Mouse (Mus musculus) brain, embryonic 14.5 days (tissue): ENCODE measurements around the gene Gm45837. TPM values are rescaled to one million over a fixed set of nuclear protein-coding genes. Genes with fewer than 3 reads are reported as not detected.
"Not testable (repeated sequence)": the region's sequence is repeated elsewhere in the genome, so short reads cannot be mapped to it uniquely, and the experiment has no call there.

Experiments
- DNase-seq: peaks from one replicate; pipeline ENCODE4 v3.0.0-alpha.2; 2011; ENCODE audit warnings: low read depth
- CTCF ChIP-seq: fragments of 200-500 bp; IDR thresholded peaks from 2 replicates; pipeline ENCODE4 v1.5.1; 2012; ENCODE audit warnings: inconsistent platforms, mild to moderate bottlenecking, moderate library complexity, borderline replicate concordance; ENCODE audit not compliant: insufficient read depth, insufficient read length; ENCODE audit errors: extremely low read depth
- POLR2A ChIP-seq: fragments of 200-500 bp; IDR thresholded peaks from 2 replicates; pipeline ENCODE4 v1.6.1; 2012; ENCODE audit warnings: mild to moderate bottlenecking, inconsistent platforms, borderline replicate concordance; ENCODE audit not compliant: poor library complexity, insufficient read depth, insufficient read length, severe bottlenecking; ENCODE audit errors: extremely low read depth
- polyA plus RNA-seq: library from polyadenylated mRNA; depleted of rRNA; stranded (reverse); fragments of >200 nt; gene quantifications from 2 replicates; pipeline ENCODE4 v1.2.3, GENCODE M21; 2012; rRNA removed

The Gm45837 gene
- polyA plus RNA-seq, 1 experiment = 0.79 TPM

GRCm38 (mm10) chr7:101550686-101551485 lies 140.2 kb downstream of the Gm45837 start:
- no peak for TF ChIP-seq CTCF
- TF ChIP-seq POLR2A = no peak
- DNase-seq = no peak

GRCm38 (mm10) chr7:101551530-101551929 lies 140.8 kb downstream of the Gm45837 start:
- TF ChIP-seq CTCF (no peak), POLR2A (no peak)
- no peak for DNase-seq

GRCm38 (mm10) chr7:101555473-101555872 lies 144.8 kb downstream of the Gm45837 start:
- not testable (repeated sequence) for DNase-seq

GRCm38 (mm10) chr7:101557391-101557790 lies 146.7 kb downstream of the Gm45837 start:
- TF ChIP-seq CTCF (no peak), POLR2A (no peak)
- DNase-seq = no peak

GRCm38 (mm10) chr7:101559393-101559792 lies 148.7 kb downstream of the Gm45837 start:
- not testable (repeated sequence) for DNase-seq

Other genes starting within 250 kb of the Gm45837 start
- 21.6 and 29.6 TPM in 2 replicates for gene Atg16l2, start 108.6 kb upstream of the Gm45837 start, polyA plus RNA-seq
- 11.6 and 17.9 TPM in 2 replicates for gene Stard10, start 93.8 kb upstream of the Gm45837 start, polyA plus RNA-seq
- 13.1 and 17.1 TPM in 2 replicates for gene Arap1, start 62.8 kb upstream of the Gm45837 start, polyA plus RNA-seq
- 19.4 and 25.1 TPM in 2 replicates for gene Pde2a, start 10.8 kb downstream of the Gm45837 start, polyA plus RNA-seq
- gene Art2b, start 174.7 kb downstream of the Gm45837 start, polyA plus RNA-seq = not detected in 2 replicates